Mouse (Mus musculus) ZHBTc4 (cell line): ENCODE measurements around the gene Hs3st4.

Experiments used
- DNase-seq: peaks from one replicate; pipeline ENCODE4 v3.0.0-alpha.2; 2011; ENCODE audit warnings: low read depth, low spot score

Gene Hs3st4

GRCm38 (mm10) chr7:124136133-124136532, 153.5 kb downstream of the Hs3st4 start:
- DNase-seq, result no peak

- no peak for DNase-seq
These were observed 158.6 kb downstream of the Hs3st4 start for GRCm38 (mm10) chr7:124141229-124141628.

- DNase-seq, result no peak
These were observed 168.2 kb downstream of the Hs3st4 start for GRCm38 (mm10) chr7:124150901-124151300.

GRCm38 (mm10) chr7:124163301-124163700, 180.6 kb downstream of the Hs3st4 start:
- DNase-seq, result no peak

GRCm38 (mm10) chr7:124166229-124166628, 183.6 kb downstream of the Hs3st4 start:
- no peak for DNase-seq

- DNase-seq, result no peak
These were observed 186.1 kb downstream of the Hs3st4 start for GRCm38 (mm10) chr7:124168796-124169195.

- DNase-seq, result no peak
These were observed 187.3 kb downstream of the Hs3st4 start for GRCm38 (mm10) chr7:124170001-124170400.

GRCm38 (mm10) chr7:124171992-124172391, 189.3 kb downstream of the Hs3st4 start:
- DNase-seq, result no peak

GRCm38 (mm10) chr7:124180926-124181325, 198.3 kb downstream of the Hs3st4 start:
- no peak for DNase-seq

- DNase-seq, result no peak
These were observed 202.0 kb downstream of the Hs3st4 start for GRCm38 (mm10) chr7:124184693-124185092.

- DNase-seq, result peak; percentile 31
These were observed 216.3 kb downstream of the Hs3st4 start for GRCm38 (mm10) chr7:124198811-124199570.

GRCm38 (mm10) chr7:124216921-124217320, 234.3 kb downstream of the Hs3st4 start:
- DNase-seq, result peak; percentile 15

- no peak for DNase-seq
These were observed 237.9 kb downstream of the Hs3st4 start for GRCm38 (mm10) chr7:124220556-124220955.

- DNase-seq, result no peak
These were observed 255.4 kb downstream of the Hs3st4 start for GRCm38 (mm10) chr7:124237896-124238670.

- DNase-seq, result no peak
These were observed 257.4 kb downstream of the Hs3st4 start for GRCm38 (mm10) chr7:124239903-124240647.

GRCm38 (mm10) chr7:124249838-124250237, 267.2 kb downstream of the Hs3st4 start:
- no peak for DNase-seq

GRCm38 (mm10) chr7:124250566-124250965, 267.9 kb downstream of the Hs3st4 start:
- DNase-seq, result no peak

- DNase-seq, result no peak
These were observed 275.8 kb downstream of the Hs3st4 start for GRCm38 (mm10) chr7:124258419-124258818.

GRCm38 (mm10) chr7:124270734-124271133, 288.1 kb downstream of the Hs3st4 start:
- no peak for DNase-seq

GRCm38 (mm10) chr7:124289873-124290272, 307.2 kb downstream of the Hs3st4 start:
- DNase-seq, result peak; percentile 31

GRCm38 (mm10) chr7:124319451-124319850, 336.8 kb downstream of the Hs3st4 start:
- no peak for DNase-seq

GRCm38 (mm10) chr7:124335635-124336034, 353.0 kb downstream of the Hs3st4 start:
- DNase-seq, result no peak
